Mouse (Mus musculus) inflammation-experienced regulatory T-cells, adult 6 months (primary cell): ENCODE data around the gene Tut7. TPM values are rescaled to one million over a fixed set of nuclear protein-coding genes. Genes with fewer than 3 reads are reported as not detected.
A peak's percentile ranks its signal among the peaks of the same experiment; 100 is the strongest.
"Not testable (repeated sequence)": the region's sequence is repeated elsewhere in the genome, so short reads cannot be mapped to it uniquely, and the experiment has no call there.

Source experiments
- ATAC-seq: one replicate; pipeline ENCODE4 v1.8.0; 2017
- polyA plus RNA-seq, 3 experiments: library from polyadenylated mRNA; unstranded; fragments of 100-300 nt; shearing (Covaris generic); gene quantifications; one replicate each; pipeline ENCODE4 v1.2.1; 2017

Tut7 gene
- 10 to 100 TPM; 67.6 to 73.9 (median 72.7) TPM for polyA plus RNA-seq

GRCm38 (mm10) chr13:59822507-59823462 lies at the start of gene Tut7:
Tut7 (minus strand) TSS chr13:59823147.
- ATAC-seq, result peak; percentile 91

GRCm38 (mm10) chr13:59872446-59872845 lies 49.5 kb upstream of the Tut7 start:
- ATAC-seq, result no peak

GRCm38 (mm10) chr13:59870004-59870403 lies 47.1 kb upstream of the Tut7 start:
- no peak for ATAC-seq

GRCm38 (mm10) chr13:59868011-59868649 lies 45.2 kb upstream of the Tut7 start:
- ATAC-seq, result no peak

GRCm38 (mm10) chr13:59867103-59867502 lies 44.2 kb upstream of the Tut7 start:
- no peak for ATAC-seq

- ATAC-seq, result no peak
These were observed 36.6 kb upstream of the Tut7 start for GRCm38 (mm10) chr13:59859515-59859914.

GRCm38 (mm10) chr13:59856286-59857070 lies 33.5 kb upstream of the Tut7 start:
- ATAC-seq, result peak; percentile 56

GRCm38 (mm10) chr13:59853471-59853870 lies 30.5 kb upstream of the Tut7 start:
- no peak for ATAC-seq

- no peak for ATAC-seq
These were observed 27.4 kb upstream of the Tut7 start for GRCm38 (mm10) chr13:59850373-59850772.

GRCm38 (mm10) chr13:59844661-59845060 lies 21.7 kb upstream of the Tut7 start:
- ATAC-seq, result no peak

- no peak for ATAC-seq
These were observed 21.0 kb upstream of the Tut7 start for GRCm38 (mm10) chr13:59843976-59844375.

GRCm38 (mm10) chr13:59842226-59843210 lies 19.6 kb upstream of the Tut7 start:
- ATAC-seq, result peak; percentile 51

- not testable (repeated sequence) for ATAC-seq
These were observed 18.8 kb upstream of the Tut7 start for GRCm38 (mm10) chr13:59841761-59842160.

GRCm38 (mm10) chr13:59840429-59841169 lies 17.7 kb upstream of the Tut7 start:
- peak; percentile 93 for ATAC-seq

GRCm38 (mm10) chr13:59839356-59839755 lies 16.4 kb upstream of the Tut7 start:
- no peak for ATAC-seq

GRCm38 (mm10) chr13:59838464-59838863 lies 15.5 kb upstream of the Tut7 start:
- no peak for ATAC-seq

GRCm38 (mm10) chr13:59836811-59837210 lies 13.9 kb upstream of the Tut7 start:
- no peak for ATAC-seq

- ATAC-seq, result no peak
These were observed 13.3 kb upstream of the Tut7 start for GRCm38 (mm10) chr13:59836101-59836798.

- ATAC-seq, result no peak
These were observed 12.0 kb upstream of the Tut7 start for GRCm38 (mm10) chr13:59834786-59835452.

- ATAC-seq, result no peak
These were observed 9.9 kb upstream of the Tut7 start for GRCm38 (mm10) chr13:59832871-59833270.
